Mouse (Mus musculus) adrenal gland, postnatal 14 days (tissue): ENCODE results near the gene Ube2e2. TPM values are rescaled to one million over a fixed set of nuclear protein-coding genes. Genes with fewer than 3 reads are reported as not detected.

Experiments
- DNase-seq: peaks from one replicate; pipeline ENCODE4 v3.0.0; 2021; ENCODE audit warnings: mixed read lengths
- long read RNA-seq, 2 experiments: library from polyadenylated mRNA; stranded (forward); transcript quantifications; one replicate each; pipeline ENCODE4 v2.0.0; 2021
- total RNA-seq: library from RNA; stranded (reverse); gene quantifications from 2 replicates; pipeline ENCODE4 v1.2.3, GENCODE M21; 2021

Ube2e2 gene
- 42.1 and 42.6 TPM in 2 replicates for total RNA-seq
- long read RNA-seq, experiment 1, partial matches to known transcripts: 1 of 7 reads
- long read RNA-seq, experiment 1, other reads (novel, unspliced or antisense): 6 of 7 reads
- long read RNA-seq, experiment 2, partial matches to known transcripts: 1 of 4 reads
- long read RNA-seq, experiment 2, other reads (novel, unspliced or antisense): 3 of 4 reads

DNA sequence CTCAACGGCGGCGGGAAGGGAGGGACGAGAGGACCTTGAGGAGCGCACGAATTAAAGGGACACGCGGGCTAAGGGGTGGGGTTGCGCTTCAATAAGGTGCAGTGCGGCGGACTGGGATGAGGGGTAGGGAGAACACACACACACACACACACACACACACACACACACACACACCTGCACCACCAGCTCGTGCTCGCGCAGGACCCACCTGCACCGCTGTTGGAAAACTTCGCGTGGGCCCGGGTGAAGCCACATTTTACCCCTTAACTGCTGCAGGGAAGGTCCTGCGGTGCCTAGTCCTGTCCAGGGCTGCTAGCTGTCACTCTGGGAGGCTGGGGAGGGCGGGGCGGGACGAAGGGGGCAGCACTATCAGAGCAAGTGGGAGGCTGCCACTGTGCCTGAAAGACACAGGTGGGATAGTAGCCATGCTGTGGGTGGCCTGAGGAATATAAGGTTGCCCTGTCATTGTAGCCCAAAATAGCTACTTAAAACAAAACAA lies at the start of gene Ube2e2:
Gene Ube2e2 (minus strand): TSS at position 321 of the 499 bp plus-strand sequence.
- peak; percentile 25 for DNase-seq

DNA sequence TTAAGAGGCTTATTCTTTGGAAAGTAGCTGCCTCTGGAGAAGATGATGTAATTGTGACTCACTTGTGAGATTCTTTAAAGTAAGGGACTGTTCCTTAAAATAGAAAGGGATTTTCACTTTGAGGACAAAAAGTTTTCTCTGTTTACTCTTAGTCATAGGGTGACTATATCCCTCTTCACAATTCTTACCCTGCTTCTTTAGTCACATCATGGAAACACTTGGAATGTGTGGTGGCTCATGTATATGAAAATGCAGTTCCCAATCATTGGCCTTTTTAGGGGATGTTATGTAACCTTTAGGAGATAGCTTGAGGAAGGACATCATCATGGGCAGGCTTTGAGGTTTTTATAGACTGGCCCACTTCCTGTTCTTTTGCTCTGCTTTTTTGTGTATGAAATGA lies 46.0 kb upstream of the Ube2e2 start:
- DNase-seq: no peak

DNA sequence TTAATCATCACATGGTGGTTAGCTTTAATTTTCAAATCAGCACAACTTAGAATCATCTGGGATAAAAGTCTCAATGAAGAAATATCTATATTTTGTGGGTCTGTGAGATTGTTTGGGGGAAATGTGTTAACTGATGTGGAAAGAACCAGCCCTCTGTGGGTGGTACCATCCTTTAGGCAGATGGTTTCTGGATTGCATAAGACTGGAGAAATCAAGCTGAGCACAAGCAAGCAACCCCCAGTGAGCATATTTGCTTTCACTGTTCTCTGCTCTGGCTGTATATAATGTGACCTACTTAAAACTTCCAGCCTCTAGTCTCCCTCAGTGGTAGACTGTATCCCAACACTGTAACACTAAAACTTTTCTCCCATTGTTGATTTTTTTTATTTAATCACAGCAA lies 9.5 kb upstream of the Ube2e2 start:
- DNase-seq: no peak

DNA sequence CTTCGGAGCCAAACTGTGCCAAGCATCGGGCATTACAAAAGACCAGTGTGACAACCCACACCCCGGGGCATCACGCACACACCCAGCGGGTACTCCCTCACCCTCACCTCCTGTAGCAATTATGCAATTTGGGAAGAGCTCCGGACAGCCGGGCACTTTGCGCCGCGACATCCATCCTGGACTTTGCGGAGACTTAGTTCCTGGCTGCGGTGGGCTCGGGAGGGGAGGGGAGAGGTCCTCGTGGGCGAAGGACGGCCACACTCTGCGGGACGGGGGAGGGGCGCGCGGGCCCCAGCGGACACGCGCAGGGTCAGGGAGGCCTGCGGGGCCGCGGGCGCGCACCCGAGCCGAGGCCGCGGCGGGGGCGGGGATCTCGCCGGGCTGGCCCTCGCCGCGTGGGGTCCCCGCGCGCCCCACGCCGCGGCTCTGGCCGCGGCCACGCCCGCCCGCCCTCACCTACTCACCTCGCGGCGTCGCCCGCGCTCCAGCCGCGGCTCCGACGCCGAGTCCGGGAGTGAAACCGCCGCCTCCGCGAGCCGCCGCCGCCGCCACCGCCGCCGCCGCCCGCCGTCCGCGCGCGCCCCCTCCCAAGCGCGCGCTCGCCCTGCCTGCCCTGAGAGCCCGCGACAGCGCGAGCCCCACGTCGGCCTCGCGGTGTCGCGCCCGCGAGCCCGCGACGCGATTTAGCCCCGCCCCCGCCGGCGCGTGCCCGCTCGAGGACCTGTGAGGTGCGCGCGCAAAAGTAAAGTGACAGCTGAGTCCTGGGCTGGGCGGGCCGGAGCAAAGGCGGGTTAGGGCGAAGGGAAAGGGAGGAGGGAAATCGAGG lies 733 bp downstream of the Ube2e2 start:
- DNase-seq: peak; percentile 97

DNA sequence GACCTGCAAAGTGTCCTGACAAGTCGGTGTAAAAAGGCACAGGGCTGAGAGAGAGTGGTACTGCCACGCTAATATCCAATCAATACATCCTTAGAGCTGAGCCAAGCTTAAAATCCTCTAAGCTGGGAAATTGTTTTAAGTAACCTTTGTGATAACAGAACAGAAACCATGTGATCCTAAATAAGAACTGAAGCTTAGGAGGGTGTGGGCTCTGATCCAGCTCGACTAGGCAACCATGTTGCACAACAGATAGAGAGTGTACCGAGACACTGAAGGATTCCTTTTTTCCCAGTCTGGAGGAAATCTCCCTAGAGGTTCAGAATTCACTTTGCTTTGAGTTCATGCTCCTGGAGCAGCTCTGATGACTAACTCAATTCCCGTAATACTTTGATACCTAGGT lies 4.5 kb downstream of the Ube2e2 start:
- DNase-seq: peak; percentile 42

DNA sequence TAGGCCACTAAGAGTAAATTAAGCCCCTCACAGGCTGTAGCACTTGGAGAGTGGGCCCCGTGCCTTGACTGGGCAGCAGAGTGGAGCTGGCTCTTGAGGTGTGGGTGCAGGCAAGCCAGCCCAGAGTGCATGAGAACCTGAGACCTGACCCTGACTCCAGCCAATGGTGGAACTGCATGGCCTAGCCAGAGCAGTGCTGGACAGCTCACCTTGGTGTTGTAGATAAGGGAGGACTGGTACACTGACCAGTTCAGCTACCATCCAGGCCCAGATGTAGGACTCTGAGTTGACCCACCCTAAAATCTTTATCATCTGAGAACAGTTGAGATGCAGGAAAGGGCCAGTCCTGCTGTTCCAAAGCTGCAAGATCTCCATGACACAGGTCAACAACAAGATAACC lies 11.6 kb downstream of the Ube2e2 start:
- no peak for DNase-seq

DNA sequence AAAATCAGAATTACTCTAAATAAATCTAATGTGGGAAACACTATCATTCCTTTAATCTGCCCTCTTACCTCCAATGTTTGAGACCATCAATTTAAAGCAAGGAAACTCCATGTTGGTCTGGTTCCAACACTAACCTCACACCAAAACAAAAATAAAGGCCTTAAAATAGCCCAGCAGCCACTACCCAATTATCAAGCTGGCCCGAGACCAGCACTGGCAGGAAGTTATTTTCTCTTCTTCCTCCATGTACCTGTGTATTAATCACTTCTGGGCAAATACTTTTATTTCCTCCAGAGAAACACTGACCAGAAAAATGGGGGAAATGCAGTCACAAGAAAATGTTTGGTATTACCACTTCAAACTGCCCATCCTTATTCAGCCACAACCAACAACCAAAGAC lies 23.4 kb downstream of the Ube2e2 start:
- DNase-seq: no peak

DNA sequence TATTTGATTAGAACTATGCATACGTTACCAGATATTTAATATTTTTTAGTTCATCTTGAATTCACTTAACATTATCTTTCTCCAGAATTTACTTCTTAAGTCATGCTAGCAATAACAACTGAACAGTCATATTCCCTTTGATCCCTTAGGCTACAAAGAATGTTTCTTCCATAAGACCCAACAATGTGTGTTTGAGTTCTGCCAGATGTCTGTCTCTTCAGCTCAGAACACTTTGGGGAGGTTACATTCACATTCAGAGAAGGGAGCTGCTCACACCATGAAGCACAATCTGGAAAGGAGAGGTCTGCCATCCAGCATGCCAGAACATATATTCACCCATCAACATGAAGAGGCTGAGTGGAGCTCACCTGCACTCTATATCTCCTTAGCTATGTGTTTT lies 65.4 kb downstream of the Ube2e2 start:
- DNase-seq: no peak

DNA sequence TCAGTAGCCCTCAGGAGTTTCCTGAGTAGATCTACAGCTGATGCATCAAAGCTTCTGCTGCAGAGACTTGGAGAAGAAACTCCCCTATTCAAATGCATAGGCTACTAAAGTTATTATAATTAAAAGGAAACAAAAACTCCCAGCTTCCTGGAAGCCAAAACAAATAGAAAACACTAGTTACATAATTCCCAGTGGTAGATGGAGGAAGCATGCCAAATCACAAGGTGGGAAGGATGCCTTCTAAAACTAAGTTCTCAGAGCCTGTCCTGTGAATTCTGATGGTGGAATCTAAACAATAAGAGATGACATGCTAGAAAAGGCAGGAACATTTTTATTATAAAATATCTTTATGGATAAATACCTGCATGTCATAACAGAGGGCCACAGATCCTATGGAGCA lies 67.3 kb downstream of the Ube2e2 start:
- no peak for DNase-seq

DNA sequence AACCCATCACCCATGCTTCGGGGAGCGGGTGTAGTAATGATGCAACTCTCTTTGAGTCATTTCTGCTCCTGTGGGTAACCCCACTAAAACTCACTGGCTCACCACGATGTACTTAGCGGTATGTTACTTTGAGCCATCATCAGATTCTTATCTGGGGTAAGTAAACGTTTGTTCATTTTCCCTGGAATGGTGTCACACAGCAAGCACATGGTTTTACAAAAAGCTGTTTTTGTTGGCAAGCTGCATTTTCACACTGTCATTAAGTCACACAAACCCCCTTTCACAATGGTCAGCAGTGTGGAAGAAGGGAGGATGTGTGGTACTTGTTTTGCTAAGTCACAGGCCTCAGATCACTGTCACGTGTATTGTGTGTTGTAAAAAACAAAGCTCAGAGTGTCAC lies 73.4 kb downstream of the Ube2e2 start:
- no peak for DNase-seq

DNA sequence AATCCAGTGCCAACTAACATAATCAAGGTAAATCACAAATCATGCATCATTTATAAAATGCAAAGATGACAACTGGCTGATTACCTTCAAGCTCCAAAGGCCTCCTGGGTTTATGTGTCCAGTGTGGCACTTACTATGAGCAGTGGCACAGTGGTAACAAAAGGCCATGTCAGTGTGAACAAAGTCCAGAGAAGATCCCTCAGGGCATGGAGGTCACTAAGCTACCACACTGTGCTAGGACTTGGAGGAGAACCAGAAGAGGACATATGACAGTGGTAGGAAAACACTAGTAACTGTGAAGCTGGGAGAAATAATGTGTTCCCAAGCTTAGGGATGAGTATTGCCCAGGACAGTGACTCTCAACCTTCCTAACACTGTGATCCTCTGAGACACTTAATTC lies 97.2 kb downstream of the Ube2e2 start:
- DNase-seq: no peak

DNA sequence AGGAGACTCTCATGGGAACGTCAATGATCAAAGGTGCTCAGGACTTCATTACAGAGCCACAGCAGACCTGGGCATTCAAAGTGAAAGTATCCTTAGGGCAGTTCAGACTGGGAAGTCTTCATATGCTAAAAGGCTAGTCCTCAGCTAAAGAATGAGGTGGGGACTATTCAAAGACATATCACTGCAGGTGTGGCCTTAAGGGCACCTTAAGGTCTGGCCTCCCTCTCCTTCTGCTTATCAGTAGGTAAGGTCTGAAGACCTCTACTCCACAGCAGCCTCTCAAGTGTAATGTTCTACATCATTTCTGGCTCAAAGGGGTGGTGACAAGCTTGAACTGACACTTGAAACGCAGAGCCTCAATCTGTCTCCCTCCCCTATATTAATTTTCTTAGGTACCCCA lies 98.3 kb downstream of the Ube2e2 start:
- DNase-seq: no peak

DNA sequence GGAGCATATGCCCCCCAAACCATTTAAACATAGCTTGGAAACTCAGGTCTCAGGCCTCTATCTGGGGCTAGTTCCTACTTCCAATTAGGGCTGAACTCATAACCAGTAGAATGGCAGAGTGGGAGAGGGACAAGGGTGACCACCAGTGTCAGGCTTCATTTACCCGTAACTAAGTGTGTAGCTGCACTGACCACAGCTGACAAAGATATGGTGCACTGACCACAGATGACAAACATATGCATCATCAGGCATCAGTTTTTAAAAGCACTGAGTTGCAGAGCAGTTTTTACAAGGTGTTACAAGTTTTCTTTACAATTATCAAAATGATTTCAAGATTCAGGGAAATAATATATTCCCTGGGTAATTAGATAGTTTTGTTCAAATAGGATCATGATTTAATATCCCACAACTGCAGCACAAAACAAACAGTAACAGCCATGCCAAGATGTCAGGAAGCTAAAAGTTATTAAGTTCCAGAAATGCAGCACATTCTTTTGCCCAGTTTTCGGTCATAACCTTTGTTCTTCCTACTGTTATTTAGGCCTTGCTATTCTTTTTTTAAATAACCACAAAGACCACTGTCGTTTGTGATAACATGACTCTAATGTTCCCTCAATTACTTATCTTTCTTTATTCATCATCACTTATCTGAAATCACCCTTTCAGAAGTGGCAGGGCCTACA lies 114.9 kb downstream of the Ube2e2 start:
- no peak for DNase-seq

DNA sequence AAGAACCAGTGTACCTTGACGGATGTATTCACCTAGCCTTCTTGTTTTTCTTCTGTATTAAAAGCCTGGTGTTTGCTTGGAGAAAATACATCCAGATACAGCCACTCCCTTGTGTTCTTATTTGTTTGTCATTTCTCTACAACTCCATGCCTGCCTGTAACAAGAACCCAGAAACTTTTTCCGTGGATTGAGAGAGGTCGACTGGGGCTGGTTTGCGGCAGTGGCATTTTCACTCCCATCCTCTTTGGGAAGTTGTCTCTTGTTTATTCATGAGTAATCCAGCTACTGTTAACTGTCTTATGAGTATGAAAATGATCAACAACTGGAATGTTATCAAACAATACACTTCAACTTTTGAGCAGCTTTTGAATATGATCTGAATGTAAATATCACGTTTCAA lies 115.8 kb downstream of the Ube2e2 start:
- no peak for DNase-seq

DNA sequence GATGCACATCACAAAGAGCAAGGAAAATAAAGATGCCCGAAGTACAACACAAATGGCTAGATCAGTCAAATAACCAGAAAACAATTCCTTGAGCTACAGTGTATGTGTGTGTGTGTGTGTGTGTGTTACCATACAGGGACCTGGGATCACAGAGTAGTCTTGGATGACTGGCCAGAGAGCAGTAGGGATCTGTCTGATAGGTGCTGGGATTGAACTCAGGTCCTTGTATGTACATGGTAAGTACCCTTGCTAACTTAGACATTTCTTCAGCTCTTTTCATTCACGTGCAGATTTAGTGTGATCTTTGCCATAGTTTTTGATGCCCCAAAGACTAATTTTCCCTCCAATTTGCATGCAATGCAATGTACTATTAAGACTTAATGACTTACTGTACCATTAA lies 117.9 kb downstream of the Ube2e2 start:
- DNase-seq: no peak

DNA sequence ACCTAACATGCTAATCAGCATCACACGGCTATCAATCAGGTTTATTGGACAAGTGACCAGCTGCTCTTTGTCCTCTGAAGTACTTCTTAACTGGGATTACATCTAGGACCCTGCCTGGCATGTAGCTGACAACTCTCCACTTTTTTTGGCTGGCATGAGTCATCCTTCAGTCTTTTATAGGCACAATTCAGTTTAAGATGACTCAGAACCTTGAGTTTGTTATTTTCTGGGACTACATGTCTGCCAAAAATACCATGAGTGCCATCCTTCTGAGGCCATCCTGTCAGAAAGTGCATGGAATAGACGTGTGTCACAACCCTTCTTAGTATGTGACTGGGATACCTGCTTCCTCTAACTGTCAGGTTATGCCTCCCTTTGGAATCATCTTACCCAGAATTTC lies 120.3 kb downstream of the Ube2e2 start:
- peak; percentile 26 for DNase-seq

DNA sequence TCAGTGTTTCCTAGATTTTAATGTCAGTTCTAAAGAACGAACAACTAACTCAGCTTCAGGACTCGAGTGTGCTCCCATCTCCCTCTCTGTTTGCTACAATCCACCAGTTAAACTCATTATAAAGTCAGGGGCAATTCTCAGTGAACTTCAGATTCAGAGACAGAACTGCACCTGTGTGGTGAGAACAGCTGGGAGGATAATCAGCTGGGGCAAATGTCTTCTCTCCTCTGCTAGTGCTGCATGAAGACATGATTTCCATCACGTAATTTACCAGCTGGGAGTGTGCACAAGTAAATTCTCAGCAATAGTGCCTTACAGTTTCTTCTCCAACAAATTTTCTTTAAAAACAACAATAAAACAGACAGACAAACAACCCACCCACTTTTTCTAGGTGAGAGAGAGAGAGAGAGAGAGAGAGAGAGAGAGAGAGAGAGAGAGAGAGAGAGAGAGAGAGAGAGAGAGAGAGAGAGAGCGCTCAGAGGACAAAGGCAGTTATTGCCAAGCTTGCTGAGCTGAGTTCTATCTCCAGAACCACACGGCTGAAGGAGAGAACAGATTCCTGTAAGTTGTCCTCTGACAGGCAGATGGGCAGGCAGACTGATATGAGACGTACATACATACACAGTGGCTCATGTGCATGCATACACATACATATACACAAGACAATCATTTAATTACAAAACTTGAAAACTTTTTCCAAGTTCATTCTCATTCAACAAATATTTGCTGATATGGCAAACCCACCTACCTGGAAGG lies 134.3 kb downstream of the Ube2e2 start:
- DNase-seq: no peak

DNA sequence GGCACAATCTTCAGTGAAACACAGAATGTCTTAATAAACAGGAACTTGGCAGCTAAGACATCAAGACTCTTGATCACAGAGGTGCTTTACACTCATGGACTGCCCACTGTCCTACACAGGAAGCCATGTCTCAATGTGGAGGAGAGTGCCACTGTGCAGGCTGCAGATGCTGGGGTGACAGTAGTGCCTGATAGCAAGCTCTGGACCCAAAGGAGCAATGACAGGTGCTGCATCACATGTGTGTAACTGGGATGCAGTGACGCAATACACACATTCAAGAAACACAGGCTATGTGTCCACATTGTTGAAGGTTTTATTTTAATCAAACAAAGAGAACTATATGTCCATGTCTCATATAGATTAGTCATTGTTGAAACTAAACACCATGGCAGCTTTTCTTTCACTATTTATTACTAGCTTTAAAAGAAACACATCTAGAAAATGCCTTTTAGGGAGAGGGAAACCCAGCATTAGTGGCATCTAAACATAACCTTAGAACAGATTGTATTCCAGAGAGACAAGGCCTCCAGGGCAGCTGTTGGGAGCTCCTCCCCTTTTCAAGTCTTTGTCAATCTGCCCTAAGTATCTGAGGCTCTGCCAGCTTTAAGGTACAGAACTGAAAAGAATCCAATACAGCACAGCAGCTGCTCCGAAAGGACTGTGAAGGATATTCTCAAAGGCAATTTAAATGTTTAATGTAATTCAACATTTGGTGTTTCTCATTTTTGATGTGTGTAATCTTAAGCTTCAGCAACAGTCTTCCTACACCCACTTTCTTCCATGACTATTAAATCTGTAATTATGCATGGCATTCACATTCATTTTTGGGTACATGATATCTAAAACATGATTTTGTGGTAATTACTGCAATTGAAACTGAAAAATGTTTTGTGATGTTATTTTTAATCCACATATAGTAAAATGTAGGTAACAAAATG lies 135.2 kb downstream of the Ube2e2 start:
- no peak for DNase-seq

DNA sequence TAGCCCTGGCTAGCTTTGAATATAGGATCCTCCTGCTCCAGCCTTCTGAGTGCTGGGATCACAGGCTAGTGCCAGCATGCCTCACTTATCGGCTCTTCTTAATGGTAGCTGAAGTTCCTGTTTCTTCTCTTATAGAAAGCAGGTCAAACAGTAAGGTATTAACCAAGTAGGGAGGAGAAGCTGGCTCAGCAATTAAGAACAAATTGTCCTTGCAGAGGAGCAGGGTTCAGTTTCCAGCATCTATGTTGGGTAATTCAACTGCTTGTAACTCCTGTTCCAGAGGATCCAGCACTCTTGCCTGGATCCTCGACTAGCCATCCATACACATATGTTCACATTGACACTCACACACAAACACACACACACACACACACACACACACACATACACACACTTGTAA lies 136.1 kb downstream of the Ube2e2 start:
- no peak for DNase-seq

DNA sequence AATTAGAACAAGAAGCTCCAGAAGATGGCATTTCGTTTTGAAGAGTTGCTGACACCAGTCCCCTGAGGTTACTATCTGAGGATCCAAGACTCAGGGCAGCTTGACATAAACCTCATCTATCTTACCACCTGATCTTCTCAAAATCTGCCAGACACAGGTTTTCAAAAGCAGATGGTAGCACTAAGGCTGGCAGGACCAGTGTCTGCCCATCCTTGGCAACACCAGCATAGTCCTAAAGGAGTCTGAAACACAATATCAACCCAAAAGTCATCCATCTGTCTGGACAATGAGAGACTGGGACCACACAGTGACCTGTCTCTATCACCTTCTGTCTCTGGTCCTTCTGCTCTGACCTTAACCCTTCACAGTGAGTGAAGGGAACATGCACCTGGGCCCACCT lies 138.7 kb downstream of the Ube2e2 start:
- no peak for DNase-seq

DNA sequence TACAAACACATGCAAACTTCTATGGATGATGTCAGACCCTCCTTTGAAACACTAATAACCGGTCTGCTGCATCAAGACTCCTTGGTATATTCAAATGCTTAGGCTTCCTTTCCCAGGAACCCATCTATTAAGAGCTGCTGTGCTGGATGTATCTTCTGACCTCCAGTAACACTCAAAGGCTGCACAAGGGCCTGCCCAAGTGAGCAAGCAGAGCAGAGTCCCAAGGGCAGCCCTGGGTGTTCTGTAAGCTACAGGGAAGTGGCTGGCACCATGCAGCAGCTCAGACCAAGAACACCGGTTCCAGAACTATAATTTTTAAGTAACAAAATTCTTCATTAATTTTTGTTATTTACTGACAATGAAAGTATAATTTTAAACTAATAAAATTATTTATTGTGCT lies 139.5 kb downstream of the Ube2e2 start:
- no peak for DNase-seq
